Mouse (Mus musculus) G1E (cell line): Measurements from ENCODE around the gene Asb1. TPM values are rescaled to one million over a fixed set of nuclear protein-coding genes. Genes with fewer than 3 reads are reported as not detected.

Experiments
- ATAC-seq: 2 replicates; pipeline ENCODE4 v1.8.0; 2016; ENCODE audit warnings: mild to moderate bottlenecking; ENCODE audit not compliant: insufficient number of reproducible peaks, poor library complexity, low FRiP score, severe bottlenecking; ENCODE audit errors: extremely low read depth
- DNase-seq: peaks from one replicate; pipeline ENCODE4 v3.0.0; 2012; ENCODE audit warnings: low spot score
- H3K27me3 ChIP-seq: 2 replicates; pipeline ENCODE4 v1.6.1; 2012; ENCODE audit warnings: mild to moderate bottlenecking, low read length, inconsistent platforms; ENCODE audit not compliant: insufficient read depth
- H3K36me3 ChIP-seq: replicated peaks from 2 replicates; pipeline ENCODE3; 2012; ENCODE audit warnings: mild to moderate bottlenecking, inconsistent platforms
- H3K4me1 ChIP-seq: 2 replicates; pipeline ENCODE4 v1.6.1; 2012; ENCODE audit warnings: low read depth, low read length, inconsistent platforms, mixed read lengths; ENCODE audit not compliant: insufficient read depth
- H3K4me3 ChIP-seq: 2 replicates; pipeline ENCODE4 v1.5.1; 2012; ENCODE audit warnings: low read depth, mild to moderate bottlenecking, inconsistent platforms, low read length, moderate library complexity, mixed read lengths
- H3K9me3 ChIP-seq: replicated peaks from 2 replicates; pipeline ENCODE4 v1.6.1; 2012; ENCODE audit warnings: inconsistent platforms
- CTCF ChIP-seq: IDR thresholded peaks from 2 replicates; pipeline ENCODE4 v1.5.1; 2012; ENCODE audit warnings: low read depth, low read length, inconsistent platforms, mixed read lengths
- GATA1 ChIP-seq: IDR thresholded peaks from 2 replicates; pipeline ENCODE4 v1.6.1; 2012; ENCODE audit warnings: borderline replicate concordance, low read length, inconsistent platforms, mixed read lengths
- GATA2 ChIP-seq: IDR thresholded peaks from 2 replicates; pipeline ENCODE4 v1.6.1; 2012; ENCODE audit warnings: low read depth, low read length, inconsistent platforms, borderline replicate concordance
- POLR2AphosphoS5 ChIP-seq: IDR thresholded peaks from 2 replicates; pipeline ENCODE4 v1.6.1; 2012; ENCODE audit warnings: low read depth, low read length, inconsistent platforms; ENCODE audit not compliant: insufficient replicate concordance
- TAL1 ChIP-seq: conservative IDR thresholded peaks from 2 replicates; pipeline ENCODE4 v1.6.1; 2012; ENCODE audit warnings: low read depth, low read length, inconsistent platforms, mixed read lengths
- polyA plus RNA-seq: library from polyadenylated mRNA; stranded (reverse); fragments of >175 nt; gene quantifications from 2 replicates; pipeline ENCODE4 v1.2.3, GENCODE M21; 2012
- total RNA-seq, 2 experiments: library from RNA; stranded (forward) in 1 of 2; stranded (reverse) in 1 of 2; fragments of 200-1000 nt in 1 of 2; fragments of >200 nt in 1 of 2; fragmentation: Nextera tagmentation in 1 of 2; gene quantifications; 2 replicates each; pipeline ENCODE4 v1.2.3; 2014 to 2017

The Asb1 gene
- total and polyA plus RNA-seq, 3 experiments, result 12.4 to 28.0 (median 12.9) TPM

- H3K27me3 ChIP-seq, result peaks cover 19% of the 10 kb centered on the region
- ATAC-seq, result no peak
- no peaks in the 10 kb centered on the region for H3K9me3 ChIP-seq
- no peak overlapping the region for H3K4me3 ChIP-seq
- peaks cover 35% of the 10 kb centered on the region for H3K36me3 ChIP-seq
- TF ChIP-seq GATA1 (no peak), CTCF (no peak), TAL1 (no peak), GATA2 (no peak), POLR2AphosphoS5 (no peak)
- no peak for DNase-seq
- H3K4me1 ChIP-seq, result peaks cover 7% of the 10 kb centered on the region
Observed at GRCm38 (mm10) chr1:91561226-91561625, 20.9 kb downstream of the Asb1 start.

DNA sequence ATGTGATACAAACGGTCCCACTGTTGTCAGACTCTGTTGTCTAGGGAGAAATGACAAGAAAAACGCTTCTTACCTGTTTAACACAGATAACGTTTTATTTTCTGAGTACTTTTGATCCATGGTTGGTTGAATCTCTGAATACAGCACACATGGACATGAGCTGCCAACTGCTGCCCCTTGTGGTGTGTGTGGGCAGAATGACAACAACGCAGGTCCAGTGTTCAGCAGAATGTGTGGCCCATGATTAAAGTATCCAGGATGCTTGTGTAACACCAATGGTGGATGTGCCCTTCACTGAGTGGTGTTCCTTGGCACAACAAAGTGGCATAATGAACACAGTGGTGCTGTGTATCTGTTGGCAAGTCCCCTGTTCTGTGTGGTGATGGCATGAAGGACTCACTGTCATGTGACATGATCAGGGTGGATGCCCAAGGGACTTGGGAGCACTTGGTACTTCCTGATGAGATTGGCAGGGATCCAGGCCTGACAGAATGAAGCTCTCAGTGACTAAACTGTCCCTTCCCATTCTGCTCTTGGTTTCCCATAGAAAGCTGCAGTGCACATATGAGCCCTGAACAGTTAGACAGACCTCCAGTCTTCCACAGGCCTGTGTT, 22.7 kb downstream of the Asb1 start:
- Histone ChIP-seq H3K36me3 (peaks cover 19% of the 10 kb centered on the region), H3K4me1 (peaks cover 13% of the 10 kb centered on the region), H3K4me3 (no peak overlapping the region), H3K9me3 (no peaks in the 10 kb centered on the region), H3K27me3 (peaks cover 23% of the 10 kb centered on the region)
- no peak for TF ChIP-seq CTCF
- TF ChIP-seq TAL1, result no peak
- TF ChIP-seq GATA2, result no peak
- no peak for TF ChIP-seq POLR2AphosphoS5
- TF ChIP-seq GATA1, result no peak
- DNase-seq (no peak), ATAC-seq (0 out of 2 replicates have a peak, but pooled peaks have one; percentile 23)

- Histone ChIP-seq H3K4me3 (no peak overlapping the region), H3K27me3 (peaks cover 26% of the 10 kb centered on the region), H3K9me3 (no peaks in the 10 kb centered on the region), H3K4me1 (peaks cover 13% of the 10 kb centered on the region), H3K36me3 (peaks cover 11% of the 10 kb centered on the region)
- TF ChIP-seq GATA1 (no peak), CTCF (no peak)
- DNase-seq (no peak), ATAC-seq (peak; percentile 50)
Observed at GRCm38 (mm10) chr1:91564004-91564403, 23.7 kb downstream of the Asb1 start.

GRCm38 (mm10) chr1:91564598-91564997, 24.3 kb downstream of the Asb1 start:
- ATAC-seq (no peak), DNase-seq (no peak)
- H3K27me3 ChIP-seq, result peaks cover 29% of the 10 kb centered on the region
- H3K9me3 ChIP-seq, result no peaks in the 10 kb centered on the region
- H3K4me1 ChIP-seq, result peaks cover 13% of the 10 kb centered on the region
- TF ChIP-seq GATA1 (no peak), CTCF (no peak), GATA2 (no peak), POLR2AphosphoS5 (no peak), TAL1 (no peak)
- H3K4me3 ChIP-seq, result no peak overlapping the region
- H3K36me3 ChIP-seq, result peaks cover 5% of the 10 kb centered on the region

- Histone ChIP-seq H3K4me1 (peaks cover 13% of the 10 kb centered on the region), H3K9me3 (no peaks in the 10 kb centered on the region), H3K36me3 (no peaks in the 10 kb centered on the region), H3K27me3 (peaks cover 41% of the 10 kb centered on the region), H3K4me3 (no peak overlapping the region)
- ATAC-seq, result no peak
- DNase-seq, result no peak
- TF ChIP-seq CTCF (no peak), POLR2AphosphoS5 (no peak), GATA2 (no peak), TAL1 (no peak), GATA1 (no peak)
Observed at GRCm38 (mm10) chr1:91567269-91567668, 26.9 kb downstream of the Asb1 start.

GRCm38 (mm10) chr1:91572458-91572857, 32.1 kb downstream of the Asb1 start:
- TF ChIP-seq POLR2AphosphoS5, result no peak
- no peak for TF ChIP-seq TAL1
- no peak for TF ChIP-seq CTCF
- TF ChIP-seq GATA2, result no peak
- TF ChIP-seq GATA1, result no peak
- no peak for DNase-seq
- no peaks in the 10 kb centered on the region for H3K36me3 ChIP-seq
- H3K27me3 ChIP-seq, result peaks cover 37% of the 10 kb centered on the region
- no peak for ATAC-seq
- no peak overlapping the region for H3K4me3 ChIP-seq
- H3K4me1 ChIP-seq, result no peaks in the 10 kb centered on the region
- H3K9me3 ChIP-seq, result no peaks in the 10 kb centered on the region
